Mouse (Mus musculus) right cerebral cortex, postnatal 4 days (tissue): ENCODE measurements around the gene Lats2.
"Not testable (repeated sequence)": the region's sequence is repeated elsewhere in the genome, so short reads cannot be mapped to it uniquely, and the experiment has no call there.

Experiments
- DNase-seq: peaks from one replicate; pipeline ENCODE4 v3.0.0-alpha.2; 2022

Gene Lats2

DNA sequence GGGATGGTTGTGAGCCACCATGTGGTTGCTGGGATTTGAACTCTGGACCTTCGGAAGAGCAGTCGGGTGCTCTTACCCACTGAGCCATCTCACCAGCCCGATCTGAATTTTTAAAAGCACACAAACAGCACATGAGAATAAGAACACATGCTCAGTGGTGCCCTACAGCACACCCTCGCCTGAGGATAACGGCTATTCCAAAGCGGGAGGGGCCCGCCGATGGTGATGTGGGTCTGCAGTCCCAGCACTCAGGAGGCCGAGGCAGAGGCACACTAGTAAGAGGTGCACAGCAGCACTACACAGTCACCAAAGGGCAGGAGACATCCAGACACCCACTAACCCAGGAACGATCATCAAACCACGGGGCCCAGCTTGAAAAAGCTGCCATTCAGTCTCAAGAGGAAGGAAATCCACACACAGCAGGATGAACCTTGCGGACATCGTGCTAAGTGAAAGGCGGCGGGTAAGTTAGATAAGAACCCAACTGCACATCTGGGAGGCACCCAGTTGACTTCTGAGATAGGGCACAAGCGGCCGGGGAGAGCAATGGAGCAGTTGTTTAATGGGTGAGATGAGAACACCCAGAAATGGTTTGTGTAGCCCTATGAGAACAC is 65.6 kb downstream of the Lats2 start:
- DNase-seq = no peak

DNA sequence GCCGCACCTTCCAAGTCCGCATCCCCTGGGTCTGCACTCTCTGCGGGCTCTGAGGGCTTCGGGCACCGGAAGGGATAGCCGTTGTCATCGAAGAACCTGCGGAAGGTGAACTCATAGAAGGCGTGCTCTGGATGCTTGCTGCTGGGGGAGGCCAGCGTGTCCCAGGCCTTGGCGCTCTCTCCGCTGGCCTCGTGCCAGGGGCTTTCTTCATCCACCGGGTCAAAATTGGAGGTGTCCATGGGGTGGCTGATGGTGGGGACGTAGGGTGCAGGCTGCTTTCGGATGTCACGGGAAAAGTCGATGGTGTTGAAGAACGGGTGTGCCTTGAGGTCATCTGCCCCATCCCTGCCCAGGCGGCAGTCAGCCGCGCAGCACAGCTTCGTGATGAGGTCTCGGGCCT is 66.9 kb downstream of the Lats2 start:
- DNase-seq = no peak

DNA sequence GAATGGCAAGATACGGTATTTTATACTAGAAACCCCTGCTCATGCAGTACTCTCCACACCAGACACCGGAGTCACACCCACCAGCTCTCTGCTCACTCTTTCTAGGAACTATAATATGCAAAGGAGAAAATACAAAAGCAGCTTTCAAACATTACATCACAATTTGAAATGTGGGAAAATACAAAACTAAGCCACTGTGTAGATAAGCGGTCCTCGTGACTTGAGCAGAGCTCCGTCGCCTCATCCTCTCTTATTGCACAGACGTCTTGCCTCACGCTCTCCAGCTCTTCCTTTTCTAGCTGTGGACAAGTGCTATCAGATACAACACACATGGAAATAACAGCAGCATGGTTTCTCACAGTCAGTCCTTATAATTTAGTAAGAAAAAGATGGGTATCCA is 67.5 kb downstream of the Lats2 start:
- DNase-seq = no peak

GRCm38 (mm10) chr14:57688066-57688465 is 70.1 kb downstream of the Lats2 start:
- DNase-seq = not testable (repeated sequence)

DNA sequence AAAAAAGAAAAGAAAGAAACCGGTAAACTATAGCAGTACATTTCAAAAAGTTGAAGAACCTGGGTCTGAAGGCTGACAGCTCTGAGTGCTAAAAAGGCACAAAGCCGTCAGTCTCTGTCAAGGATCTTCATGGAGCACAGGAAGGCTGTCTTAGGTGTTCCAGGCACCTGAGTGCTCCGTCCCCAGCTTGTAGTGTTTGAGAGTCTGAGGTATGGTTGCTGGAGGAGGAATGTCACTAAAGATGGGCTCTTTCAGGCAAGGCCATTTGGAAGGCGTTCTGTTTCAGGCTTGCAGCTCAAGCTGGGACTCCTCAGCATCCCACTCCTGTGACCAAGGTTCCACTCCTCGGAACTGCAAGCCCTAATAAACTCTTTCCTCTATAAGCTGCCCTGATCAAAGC is 70.7 kb downstream of the Lats2 start:
- DNase-seq = no peak

DNA sequence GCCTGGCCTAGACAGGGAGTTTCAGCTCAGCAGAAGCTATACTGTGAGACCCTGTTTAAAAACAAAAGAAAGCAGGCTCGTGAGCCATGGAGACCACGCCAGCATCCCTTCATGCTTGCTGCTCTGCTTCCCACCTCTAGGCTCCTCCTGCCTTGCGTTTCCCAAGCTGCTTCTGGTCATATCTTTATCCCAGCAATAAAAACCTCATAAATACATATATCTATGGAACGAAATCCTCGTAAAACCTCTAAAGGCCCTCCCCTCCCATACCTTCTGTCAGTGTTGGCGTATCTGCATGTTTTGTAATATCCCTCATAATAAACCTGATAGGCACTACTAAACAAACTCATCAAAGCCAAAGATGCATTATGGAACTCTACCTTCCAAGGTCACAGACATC is 71.5 kb downstream of the Lats2 start:
- DNase-seq = no peak

- DNase-seq = peak; percentile 72
Measured at GRCm38 (mm10) chr14:57684579-57684978, 73.6 kb downstream of the Lats2 start.

GRCm38 (mm10) chr14:57682751-57683150 is 75.4 kb downstream of the Lats2 start:
- no peak for DNase-seq

DNA sequence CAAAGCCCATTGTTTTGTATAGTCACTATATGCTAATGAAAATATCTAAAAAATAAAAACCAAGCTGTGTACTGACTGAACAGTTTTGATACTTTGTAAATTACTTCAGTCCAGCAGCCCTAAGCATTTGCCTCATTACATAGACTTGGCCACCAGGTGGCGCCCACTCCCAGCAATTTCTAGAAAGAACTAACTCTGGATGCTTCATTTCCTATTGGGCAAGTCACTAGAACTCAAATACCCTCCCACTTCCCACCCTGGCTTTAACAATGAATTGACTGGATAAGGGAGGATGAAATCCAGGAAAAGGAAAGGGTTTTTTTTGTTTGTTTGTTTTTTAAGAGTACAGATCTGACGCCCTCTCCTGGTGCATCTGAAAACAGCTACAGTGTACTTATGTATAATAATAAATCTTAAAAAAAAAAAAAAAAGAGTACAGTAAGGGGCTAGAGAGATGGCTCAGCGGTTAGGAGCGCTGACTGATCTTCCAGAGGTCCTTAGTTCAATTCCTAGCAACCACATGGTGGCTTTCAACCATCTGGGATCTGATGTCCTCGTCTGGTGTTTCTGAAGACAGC is 78.1 kb downstream of the Lats2 start:
- DNase-seq = peak; percentile 94

GRCm38 (mm10) chr14:57679523-57679922 is 78.7 kb downstream of the Lats2 start:
- DNase-seq = no peak

GRCm38 (mm10) chr14:57675481-57675880 is 82.7 kb downstream of the Lats2 start:
- DNase-seq = no peak

GRCm38 (mm10) chr14:57665628-57665950 is 92.6 kb downstream of the Lats2 start:
- no peak for DNase-seq

- DNase-seq = peak; percentile 81
Measured at GRCm38 (mm10) chr14:57664822-57665627, 93.2 kb downstream of the Lats2 start, which contains the start of gene Xpo4. TSS of gene Xpo4 (minus strand) at chr14:57665430.

DNA sequence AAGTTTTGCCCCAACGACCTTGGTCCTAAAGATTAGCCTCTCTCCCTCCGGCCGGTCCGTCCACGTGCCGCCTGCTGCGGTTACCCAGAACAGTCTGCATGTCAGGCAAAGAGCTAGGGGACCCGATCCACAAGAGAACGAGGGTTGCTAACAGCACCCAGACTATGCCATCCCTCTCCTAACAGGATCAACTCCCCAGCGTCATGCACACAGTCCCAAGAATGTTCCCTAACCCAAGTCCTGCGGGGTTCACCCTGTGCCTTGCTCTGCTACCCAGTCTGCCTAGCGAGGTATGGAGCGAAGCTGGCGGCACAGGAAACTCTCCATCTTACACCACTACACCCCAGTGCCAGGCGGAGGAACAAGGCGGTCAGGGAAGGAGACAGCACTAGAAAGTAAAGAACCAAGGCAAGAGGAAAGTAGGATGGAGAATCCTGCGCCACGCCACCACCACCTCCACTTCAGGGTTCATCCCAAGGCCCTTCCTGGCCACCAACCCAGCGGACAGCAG is 93.8 kb downstream of the Lats2 start:
- no peak for DNase-seq

DNA sequence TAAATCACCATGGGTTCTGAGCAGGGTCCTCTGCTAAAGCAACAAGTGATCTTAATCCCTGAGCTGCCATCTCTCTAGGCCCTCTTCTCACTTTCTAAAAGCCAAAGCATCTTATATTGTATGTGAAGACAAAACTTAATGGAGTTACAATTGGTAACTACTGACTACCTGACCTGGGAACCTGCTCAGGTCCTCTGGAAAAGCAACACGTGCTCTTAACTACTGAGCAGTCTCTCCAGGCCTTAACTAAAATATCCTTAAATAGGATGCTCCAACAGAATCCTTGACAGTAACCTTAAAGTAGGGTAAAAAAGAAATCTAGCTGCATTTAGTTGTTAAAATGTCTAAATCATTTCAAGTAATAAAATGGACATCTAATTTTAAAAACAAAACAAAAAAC is 94.6 kb downstream of the Lats2 start:
- no peak for DNase-seq

- DNase-seq = no peak
Measured at GRCm38 (mm10) chr14:57658301-57658700, 99.9 kb downstream of the Lats2 start.

DNA sequence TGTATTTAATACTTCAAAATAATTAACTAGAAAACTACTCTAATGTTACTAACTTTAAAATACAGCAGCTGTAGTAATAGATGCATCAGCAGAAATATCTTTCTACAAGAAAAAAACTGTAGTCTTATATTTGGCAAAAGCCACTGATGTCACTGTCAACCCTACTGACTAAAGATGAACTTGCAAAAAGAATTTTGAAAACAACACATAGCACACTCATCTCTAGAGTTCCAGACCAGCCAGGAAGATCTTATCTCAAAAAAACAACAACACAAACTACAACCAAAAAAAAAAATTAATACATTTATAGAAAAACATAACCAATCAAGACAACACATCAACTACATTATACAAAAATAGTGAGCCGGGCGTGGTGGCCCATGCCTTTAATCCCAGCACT is 100.7 kb downstream of the Lats2 start:
- DNase-seq = no peak

GRCm38 (mm10) chr14:57656519-57656918 is 101.7 kb downstream of the Lats2 start:
- DNase-seq = not testable (repeated sequence)

GRCm38 (mm10) chr14:57649501-57649900 is 108.7 kb downstream of the Lats2 start:
- no peak for DNase-seq

- no peak for DNase-seq
Measured at GRCm38 (mm10) chr14:57646155-57646554, 112.0 kb downstream of the Lats2 start.
